Mouse (Mus musculus): ENCODE measurements around the gene Rufy4.

DNA sequence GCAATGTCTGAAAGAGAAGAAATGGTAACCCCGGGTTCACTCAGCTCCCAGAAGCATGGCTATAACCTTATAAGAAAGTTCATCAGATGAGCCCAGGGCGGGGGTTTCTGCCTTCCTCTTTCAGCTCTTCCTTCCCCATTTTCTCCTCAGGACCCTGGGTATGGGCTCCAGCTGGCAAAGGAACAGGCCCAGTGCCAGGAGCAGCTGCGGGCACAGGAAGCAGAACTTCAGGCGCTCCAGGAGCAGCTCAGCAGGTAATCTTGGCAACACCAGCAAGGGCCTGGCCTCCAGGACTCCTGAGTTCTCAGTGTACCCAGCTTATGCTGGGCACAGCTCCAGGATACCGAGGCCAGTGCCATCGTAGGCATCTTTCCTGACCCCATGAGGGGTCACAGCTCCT is 8.6 kb downstream of the Rufy4 start:
- no peak for TF ChIP-seq POLR2A (IDR thresholded peaks at IDR 0.05; ENCODE audit: insufficient read depth, low read depth, low read length)
- no peak for TF ChIP-seq CTCF (IDR thresholded peaks at IDR 0.05; ENCODE audit: insufficient read depth, low read depth, low read length)

All from olfactory bulb, adult 2 months (tissue).